In genomic region chr5:75222491-75223265, GRCm38 (mm10) we compare ENCODE assay signal across 12 mouse cellular contexts.
DNase-seq lines count a peak whose midpoint lies in the region; ATAC-seq and TF ChIP-seq lines count a peak whose summit lies in the region.
"Had no signal": no experiment of that assay in that cellular context is flagged by ENCODE, and none has a peak within 500 bp of the region (broad histone marks: within the 10 kb centered on the region; RNA-seq: fewer than 3 reads in every experiment).

No protein-coding gene starts in this region.

- 59% methylated on average over 10 of the region's 10 CpGs for WGBS in forebrain, embryonic 11.5 days
- 34% methylated on average over 10 of the region's 10 CpGs for WGBS in hindbrain, embryonic 14.5 days
- 57% methylated on average over 10 of the region's 10 CpGs for WGBS in cerebellum, adult 2 months

- H3K9ac ChIP-seq in forebrain, embryonic 11.5 days (ENCODE audit: low read length), result no peak overlapping the region
- no peak overlapping the region for H3K9ac ChIP-seq in hindbrain, embryonic 14.5 days
- H3K9ac ChIP-seq: limb, embryonic 15.5 days had no signal

- H3K9me3 ChIP-seq in forebrain, embryonic 11.5 days (ENCODE audit: control insufficient read depth, low read length), result no peaks in the 10 kb centered on the region
- no peaks in the 10 kb centered on the region for H3K9me3 ChIP-seq in hindbrain, embryonic 14.5 days (ENCODE audit: control insufficient read depth, low read length)
- H3K9me3 ChIP-seq: limb, embryonic 15.5 days had no signal

- no peak overlapping the region for H3K27ac ChIP-seq in forebrain, embryonic 11.5 days (ENCODE audit: low read depth, low read length)
- H3K27ac ChIP-seq in hindbrain, embryonic 14.5 days, result peak overlapping the region; percentile 65; the same call in 1 of the 2 replicates
- H3K27ac ChIP-seq in cerebellum, adult 2 months (ENCODE audit: insufficient read depth, low read length), result no peak overlapping the region
- H3K27ac ChIP-seq: limb, embryonic 15.5 days had no signal

- no peaks in the 10 kb centered on the region for H3K36me3 ChIP-seq in forebrain, embryonic 11.5 days (ENCODE audit: control insufficient read depth, insufficient read depth, low read length)
- no peaks in the 10 kb centered on the region for H3K36me3 ChIP-seq in hindbrain, embryonic 14.5 days (replicated peaks; ENCODE audit: control insufficient read depth, insufficient read depth)
- H3K36me3 ChIP-seq: limb, embryonic 15.5 days had no signal

- H3K4me3 ChIP-seq in forebrain, embryonic 11.5 days (ENCODE audit: low read depth, low read length), result no peak overlapping the region
- H3K4me3 ChIP-seq in hindbrain, embryonic 14.5 days (replicated peaks; ENCODE audit: low read length), result no peak overlapping the region
- H3K4me3 ChIP-seq in cerebellum, adult 2 months (replicated peaks; ENCODE audit: insufficient read depth, low read depth, low read length), result no peak overlapping the region
- H3K4me3 ChIP-seq: limb, embryonic 15.5 days had no signal

- peaks cover 7% of the 10 kb centered on the region; the same call in 1 of the 2 replicates for H3K4me1 ChIP-seq in forebrain, embryonic 11.5 days (replicated peaks; ENCODE audit: control insufficient read depth, insufficient read depth, low read length)
- peaks cover 16% of the 10 kb centered on the region for H3K4me1 ChIP-seq in hindbrain, embryonic 14.5 days (replicated peaks; ENCODE audit: control insufficient read depth, insufficient read depth, low read length)
- no peaks in the 10 kb centered on the region for H3K4me1 ChIP-seq in cerebellum, adult 2 months (ENCODE audit: control insufficient read depth, insufficient read depth, low read length)
- H3K4me1 ChIP-seq: limb, embryonic 15.5 days had no signal

- no peak overlapping the region for H3K4me2 ChIP-seq in forebrain, embryonic 11.5 days (ENCODE audit: low read depth, low read length, severe bottlenecking)
- H3K4me2 ChIP-seq in hindbrain, embryonic 14.5 days (replicated peaks), result no peak overlapping the region
- H3K4me2 ChIP-seq: limb, embryonic 15.5 days had no signal

- DNase-seq in embryo, embryonic 10.5 days (ENCODE audit: low spot score), result peak; percentile 81
- no peak for DNase-seq in forebrain, embryonic 11.5 days (ENCODE audit: low spot score)
- DNase-seq in hindbrain, embryonic 14.5 days (ENCODE audit: low spot score), result no peak
- peak; percentile 63 for DNase-seq in neural tube, embryonic 10.5 days (ENCODE audit: extremely low spot score, low spot score)
- no peak for DNase-seq in kidney, postnatal 4 days
- no peak for DNase-seq in cerebellum, adult 2 months
- no peak for DNase-seq in right cerebral cortex, postnatal 10 days (ENCODE audit: low spot score in 2 of 2)
- DNase-seq in layer of hippocampus, adult 18-20 months (ENCODE audit: low spot score in 2 of 2), result no peak
- DNase-seq: cerebellum, postnatal 25 days; kidney, postnatal 36 days had no signal

- no peak for TF ChIP-seq CTCF in cerebellum, adult 2 months (IDR thresholded peaks at IDR 0.05; ENCODE audit: borderline replicate concordance, insufficient read depth, low read depth, low read length)

- no peak for TF ChIP-seq POLR2A in cerebellum, adult 2 months (IDR thresholded peaks at IDR 0.05; ENCODE audit: borderline replicate concordance, insufficient read depth, low read length)

- H3K27me3 ChIP-seq in forebrain, embryonic 11.5 days (ENCODE audit: control insufficient read depth, insufficient read depth, low read length), result no peaks in the 10 kb centered on the region
- no peaks in the 10 kb centered on the region for H3K27me3 ChIP-seq in hindbrain, embryonic 14.5 days (ENCODE audit: control insufficient read depth, insufficient read depth, low read length)
- H3K27me3 ChIP-seq in cerebellum, adult 2 months (ENCODE audit: control insufficient read depth, insufficient read depth, low read length), result no peaks in the 10 kb centered on the region
- H3K27me3 ChIP-seq: limb, embryonic 15.5 days had no signal

- peak; percentile 75 for ATAC-seq in forebrain, embryonic 11.5 days (replicated peaks; ENCODE audit: low FRiP score)
- ATAC-seq in hindbrain, embryonic 14.5 days (ENCODE audit: low FRiP score), result peak; percentile 73
- ATAC-seq: CD4-positive, CD25-positive, alpha-beta regulatory T cell, adult 4 months had no signal

Comparison
In these comparisons a context has a peak if more than half of its experiments do, and no peak if none do; other contexts are left out.
1. DNase-seq: peak in embryo, embryonic 10.5 days (single experiment) and neural tube, embryonic 10.5 days (single experiment); none in forebrain, embryonic 11.5 days (single experiment), hindbrain, embryonic 14.5 days (single experiment), kidney, postnatal 4 days (0 of 2), cerebellum, adult 2 months (0 of 2), right cerebral cortex, postnatal 10 days (0 of 2) and layer of hippocampus, adult 18-20 months (0 of 2).